Mouse (Mus musculus): Measurements from ENCODE around the gene Mettl2.

DNA sequence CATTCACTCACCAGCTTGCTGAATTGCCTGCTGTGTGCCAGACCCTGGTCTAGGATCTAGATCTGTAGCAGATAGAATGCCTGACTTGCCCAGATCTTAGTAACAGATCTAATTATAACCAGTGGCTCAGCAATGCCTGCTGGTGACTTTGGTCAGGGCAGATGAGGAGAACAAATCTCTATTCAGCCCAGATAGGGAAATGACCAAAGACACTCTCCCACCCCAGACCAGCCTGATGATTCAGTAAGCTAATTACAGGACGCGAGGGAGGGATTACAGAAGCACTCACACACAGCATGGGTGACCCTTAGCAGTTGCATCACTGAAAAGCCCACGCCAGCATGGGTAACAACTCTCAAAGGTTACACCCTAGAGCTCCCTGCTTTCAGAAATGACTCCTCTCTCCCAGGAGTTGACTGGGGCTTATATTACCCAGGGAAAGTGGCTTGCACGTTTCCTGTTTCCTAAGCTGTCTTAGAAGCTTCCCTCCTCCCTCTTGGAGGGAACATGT is 5.6 kb upstream of the Mettl2 start:
- TF ChIP-seq EP300 (IDR thresholded peaks at IDR 0.05) (no peak), CTCF (IDR thresholded peaks at IDR 0.05) (no peak)
